Mouse (Mus musculus): ENCODE results near the gene Apol6.
"Not testable (repeated sequence)": the region's sequence is repeated elsewhere in the genome, so short reads cannot be mapped to it uniquely, and the experiment has no call there.

Apol6 gene

GRCm38 (mm10) chr15:77029331-77029991 lies 15.1 kb upstream of the Apol6 start:
- DNase-seq (ENCODE audit: low read depth, low spot score), result peak; percentile 61

- DNase-seq (ENCODE audit: low read depth, low spot score), result no peak
Observed at GRCm38 (mm10) chr15:77031271-77031670, 13.3 kb upstream of the Apol6 start.

- DNase-seq (ENCODE audit: low read depth, low spot score), result no peak
Observed at GRCm38 (mm10) chr15:77034526-77034925, 10.0 kb upstream of the Apol6 start.

- no peak for DNase-seq (ENCODE audit: low read depth, low spot score)
Observed at GRCm38 (mm10) chr15:77035643-77036042, 8.9 kb upstream of the Apol6 start.

GRCm38 (mm10) chr15:77036320-77036988 lies 8.1 kb upstream of the Apol6 start:
- DNase-seq (ENCODE audit: low read depth, low spot score), result no peak

GRCm38 (mm10) chr15:77036989-77037277 lies 7.6 kb upstream of the Apol6 start:
- DNase-seq (ENCODE audit: low read depth, low spot score), result no peak

- no peak for DNase-seq (ENCODE audit: low read depth, low spot score)
Observed at GRCm38 (mm10) chr15:77037278-77038161, 7.0 kb upstream of the Apol6 start.

GRCm38 (mm10) chr15:77039211-77039700 lies 5.3 kb upstream of the Apol6 start:
- DNase-seq (ENCODE audit: low read depth, low spot score), result no peak

GRCm38 (mm10) chr15:77040784-77041183 lies 3.7 kb upstream of the Apol6 start:
- DNase-seq (ENCODE audit: low read depth, low spot score), result no peak

- no peak for DNase-seq (ENCODE audit: low read depth, low spot score)
Observed at GRCm38 (mm10) chr15:77045609-77046008, 1.1 kb downstream of the Apol6 start.

GRCm38 (mm10) chr15:77050570-77050969 lies 6.0 kb downstream of the Apol6 start, which contains the start of gene Mb:
Mb (minus strand) TSS chr15:77050670.
- DNase-seq (ENCODE audit: low read depth, low spot score), result no peak

- DNase-seq (ENCODE audit: low read depth, low spot score), result no peak
Observed at GRCm38 (mm10) chr15:77052176-77052575, 7.6 kb downstream of the Apol6 start.

- DNase-seq (ENCODE audit: low read depth, low spot score), result no peak
Observed at GRCm38 (mm10) chr15:77053021-77053420, 8.5 kb downstream of the Apol6 start.

- no peak for DNase-seq (ENCODE audit: low read depth, low spot score)
Observed at GRCm38 (mm10) chr15:77054611-77055175, 10.2 kb downstream of the Apol6 start.

GRCm38 (mm10) chr15:77056001-77056790 lies 11.7 kb downstream of the Apol6 start:
- DNase-seq (ENCODE audit: low read depth, low spot score), result no peak

GRCm38 (mm10) chr15:77056791-77057051 lies 12.2 kb downstream of the Apol6 start:
- no peak for DNase-seq (ENCODE audit: low read depth, low spot score)

- DNase-seq (ENCODE audit: low read depth, low spot score), result no peak
Observed at GRCm38 (mm10) chr15:77058566-77058965, 14.0 kb downstream of the Apol6 start.

- not testable (repeated sequence) for DNase-seq (ENCODE audit: low read depth, low spot score)
Observed at GRCm38 (mm10) chr15:77059416-77059815, 14.9 kb downstream of the Apol6 start.

GRCm38 (mm10) chr15:77062746-77063145 lies 18.2 kb downstream of the Apol6 start:
- no peak for DNase-seq (ENCODE audit: low read depth, low spot score)

GRCm38 (mm10) chr15:77065259-77065852 lies 20.8 kb downstream of the Apol6 start:
- no peak for DNase-seq (ENCODE audit: low read depth, low spot score)

- no peak for DNase-seq (ENCODE audit: low read depth, low spot score)
Observed at GRCm38 (mm10) chr15:77066233-77066632, 21.7 kb downstream of the Apol6 start.

Data from brain, embryonic 18.5 days (tissue).